Mouse (Mus musculus) liver, embryonic 16.5 days (tissue): ENCODE data around the gene Hipk2. TPM values are rescaled to one million over a fixed set of nuclear protein-coding genes. Genes with fewer than 3 reads are reported as not detected.
A peak's percentile ranks its signal among the peaks of the same experiment; 100 is the strongest.

Experiments used
- ATAC-seq: fragments of 200-750 bp; cut with Nextera tagmentation; 2 replicates; pipeline ENCODE4 v1.8.0; 2017; ENCODE audit warnings: low read depth, mild to moderate bottlenecking, moderate number of reproducible peaks, moderate library complexity
- H3K27ac ChIP-seq: fragments of 300-500 bp; sonication (generic); 2 replicates; pipeline ENCODE4 v1.5.1; 2014; ENCODE audit warnings: mild to moderate bottlenecking, low read length
- H3K27me3 ChIP-seq: fragments of 300-500 bp; sonication (generic); 2 replicates; pipeline ENCODE4 v1.6.1; 2014; ENCODE audit warnings: low read depth, low read length, mixed read lengths; ENCODE audit not compliant: control insufficient read depth, insufficient read depth
- H3K36me3 ChIP-seq: fragments of 300-500 bp; sonication (generic); 2 replicates; pipeline ENCODE4 v1.6.1; 2014; ENCODE audit warnings: mild to moderate bottlenecking; ENCODE audit not compliant: control insufficient read depth, insufficient read depth
- H3K4me1 ChIP-seq: fragments of 300-500 bp; sonication (generic); 2 replicates; pipeline ENCODE4 v1.6.1; 2014; ENCODE audit warnings: low read depth, low read length, mixed read lengths; ENCODE audit not compliant: control insufficient read depth
- H3K4me2 ChIP-seq: fragments of 300-500 bp; sonication (generic); 2 replicates; pipeline ENCODE4 v1.6.1; 2014; ENCODE audit warnings: low read depth, low read length, mixed read lengths
- H3K4me3 ChIP-seq: fragments of 300-500 bp; sonication (generic); 2 replicates; pipeline ENCODE4 v1.5.1; 2014; ENCODE audit warnings: low read depth, mild to moderate bottlenecking, low read length
- H3K9ac ChIP-seq: fragments of 300-500 bp; sonication (generic); 2 replicates; pipeline ENCODE4 v1.6.1; 2014; ENCODE audit warnings: low read depth, low read length
- H3K9me3 ChIP-seq: fragments of 300-500 bp; sonication (generic); replicated peaks from 2 replicates; pipeline ENCODE4 v1.6.1; 2016; ENCODE audit warnings: low read length; ENCODE audit not compliant: control insufficient read depth
- WGBS: fragments of 180-500 bp; shearing (Covaris S2); extraction: QIAGEN DNeasy Blood & Tissue Kit; methylation state at CpG from one replicate; pipeline ENCODE4 v1.1.7; 2014; ENCODE audit not compliant: insufficient replicate concordance; 5-methylcytosine and 5-hydroxymethylcytosine counted together
- polyA plus RNA-seq: library from polyadenylated mRNA; unstranded; fragments of >200 nt; fragmentation: Nextera tagmentation; extraction: Ambion mirVana; gene quantifications from 2 replicates; pipeline ENCODE4 v1.2.1, GENCODE M21; 2015

Gene Hipk2
- polyA plus RNA-seq, 1 experiment from 2014 or later: 19.8 TPM

GRCm38 (mm10) chr6:38778887-38779286, 97.1 kb downstream of the Hipk2 start:
- Histone ChIP-seq H3K4me1 (peaks cover 15% of the 10 kb centered on the region), H3K27me3 (no peaks in the 10 kb centered on the region), H3K36me3 (no peaks in the 10 kb centered on the region; the same call in 1 of the 2 replicates), H3K4me2 (peak overlapping the region; percentile 31), H3K27ac (peak overlapping the region; percentile 66), H3K4me3 (no peak overlapping the region), H3K9ac (no peak overlapping the region), H3K9me3 (no peaks in the 10 kb centered on the region)
- peak; percentile 97 for ATAC-seq

- no peak overlapping the region for H3K4me3 ChIP-seq
- no peaks in the 10 kb centered on the region; the same call in 1 of the 2 replicates for H3K36me3 ChIP-seq
- no peaks in the 10 kb centered on the region for H3K9me3 ChIP-seq
- no peaks in the 10 kb centered on the region for H3K27me3 ChIP-seq
- no peak overlapping the region for H3K9ac ChIP-seq
- peaks cover 20% of the 10 kb centered on the region for H3K4me1 ChIP-seq
- ATAC-seq: no peak
- H3K4me2 ChIP-seq: no peak overlapping the region
- WGBS: 89% methylated on average over 2 of the region's 2 CpGs
- no peak overlapping the region for H3K27ac ChIP-seq
Observed at GRCm38 (mm10) chr6:38776000-38776584, 99.9 kb downstream of the Hipk2 start.

GRCm38 (mm10) chr6:38772836-38773518, 103.0 kb downstream of the Hipk2 start:
- no peaks in the 10 kb centered on the region for H3K9me3 ChIP-seq
- no peak overlapping the region for H3K4me2 ChIP-seq
- no peaks in the 10 kb centered on the region for H3K27me3 ChIP-seq
- WGBS: 69% methylated on average over 7 of the region's 7 CpGs
- no peak overlapping the region for H3K27ac ChIP-seq
- ATAC-seq: no peak
- H3K4me3 ChIP-seq: no peak overlapping the region
- no peak overlapping the region for H3K9ac ChIP-seq
- H3K36me3 ChIP-seq: peaks cover 10% of the 10 kb centered on the region; the same call in 1 of the 2 replicates
- peaks cover 5% of the 10 kb centered on the region; the same call in 1 of the 2 replicates for H3K4me1 ChIP-seq

DNA sequence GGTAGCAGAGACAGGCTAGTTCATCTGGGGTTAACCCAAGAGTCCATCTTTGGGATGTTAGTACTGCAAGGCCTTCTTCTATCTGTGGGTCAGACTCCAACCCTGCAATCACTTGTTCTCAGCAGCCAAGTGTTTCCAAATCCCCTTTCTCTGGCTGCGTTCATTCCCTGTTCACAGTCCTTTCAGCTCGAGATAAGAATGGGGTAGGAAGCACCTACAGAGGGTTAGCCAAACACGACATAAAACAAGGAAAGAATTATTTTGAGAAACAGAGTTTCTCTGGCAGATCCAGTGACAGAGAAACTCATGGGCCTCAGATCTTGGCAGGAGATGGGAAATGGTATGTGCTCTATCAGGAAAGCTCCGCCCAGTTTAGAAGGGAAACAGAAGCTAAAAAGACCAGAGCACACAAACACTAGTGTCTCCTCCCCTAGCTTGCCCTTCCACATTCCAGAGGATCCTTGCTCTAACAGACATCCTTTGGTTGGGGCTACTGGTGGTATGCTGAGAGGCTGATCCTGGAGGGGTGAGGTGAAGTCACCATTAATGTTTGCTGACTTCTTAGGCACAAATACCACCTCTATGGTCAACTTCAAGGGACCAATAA, 104.8 kb downstream of the Hipk2 start:
- no peak for ATAC-seq
- Histone ChIP-seq H3K4me3 (no peak overlapping the region), H3K4me2 (no peak overlapping the region), H3K9ac (no peak overlapping the region), H3K27ac (no peak overlapping the region), H3K4me1 (peaks cover 5% of the 10 kb centered on the region; the same call in 1 of the 2 replicates), H3K9me3 (no peaks in the 10 kb centered on the region), H3K27me3 (no peaks in the 10 kb centered on the region), H3K36me3 (peaks cover 15% of the 10 kb centered on the region; the same call in 1 of the 2 replicates)
- 56% methylated on average over 4 of the region's 4 CpGs for WGBS

DNA sequence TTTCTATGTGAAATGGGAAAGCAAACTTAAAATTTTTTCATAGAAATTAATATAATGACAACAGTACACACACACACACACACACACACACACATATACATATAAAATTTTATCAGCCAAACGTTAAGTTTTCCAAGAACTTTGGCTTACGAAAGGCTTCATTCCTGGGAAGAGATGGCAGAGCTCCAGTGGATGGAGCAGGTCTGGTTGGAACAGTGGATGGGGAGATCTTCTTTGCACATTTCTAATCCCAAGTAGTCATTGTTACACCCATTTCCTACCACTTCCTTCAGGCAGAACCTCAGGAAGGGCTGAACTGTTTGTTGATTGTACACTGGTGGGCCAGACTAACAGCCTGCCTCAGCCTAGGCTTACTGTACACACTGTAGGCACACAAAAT, 106.3 kb downstream of the Hipk2 start:
- 89% methylated on average over 2 of the region's 2 CpGs for WGBS
- H3K9ac ChIP-seq: no peak overlapping the region
- no peak for ATAC-seq
- no peak overlapping the region for H3K4me3 ChIP-seq
- no peaks in the 10 kb centered on the region for H3K27me3 ChIP-seq
- H3K4me1 ChIP-seq: peaks cover 5% of the 10 kb centered on the region; the same call in 1 of the 2 replicates
- H3K36me3 ChIP-seq: peaks cover 22% of the 10 kb centered on the region; the same call in 1 of the 2 replicates
- 0 out of 2 replicates have a peak overlapping the region, but pooled peaks have one; percentile 13 for H3K27ac ChIP-seq
- no peak overlapping the region for H3K4me2 ChIP-seq
- H3K9me3 ChIP-seq: no peaks in the 10 kb centered on the region

- ATAC-seq: peak; percentile 48; the same call in 1 of the 2 replicates
- no peaks in the 10 kb centered on the region for H3K27me3 ChIP-seq
- H3K27ac ChIP-seq: no peak overlapping the region
- H3K4me3 ChIP-seq: no peak overlapping the region
- no peaks in the 10 kb centered on the region for H3K9me3 ChIP-seq
- H3K36me3 ChIP-seq: peaks cover 12% of the 10 kb centered on the region; the same call in 1 of the 2 replicates
- 60% methylated on average over 6 of the region's 6 CpGs for WGBS
- H3K4me2 ChIP-seq: no peak overlapping the region
- peaks cover 18% of the 10 kb centered on the region for H3K4me1 ChIP-seq
- H3K9ac ChIP-seq: no peak overlapping the region
Observed at GRCm38 (mm10) chr6:38762588-38763265, 113.2 kb downstream of the Hipk2 start.

DNA sequence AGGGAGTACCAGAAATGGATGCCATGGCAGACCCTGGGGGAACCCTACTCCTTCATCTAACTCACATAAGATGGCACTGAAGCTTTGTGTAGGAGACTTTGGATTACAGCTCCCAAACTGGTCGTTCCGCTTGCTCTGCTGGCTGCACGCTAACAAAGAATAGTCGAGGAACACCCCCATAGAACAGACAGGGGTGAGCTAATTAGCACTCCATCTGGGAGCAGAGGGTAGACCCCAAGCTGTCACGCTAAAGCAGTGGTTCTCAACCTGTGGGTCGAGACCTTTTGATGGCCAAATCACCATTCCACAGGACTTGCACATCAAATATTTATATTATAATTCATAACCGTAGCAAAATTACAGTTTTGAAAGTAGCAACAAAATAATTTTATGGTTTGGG, 114.0 kb downstream of the Hipk2 start:
- H3K36me3 ChIP-seq: peaks cover 10% of the 10 kb centered on the region; the same call in 1 of the 2 replicates
- H3K27ac ChIP-seq: no peak overlapping the region
- H3K4me3 ChIP-seq: no peak overlapping the region
- 90% methylated on average over 7 of the region's 7 CpGs for whole genome bisulfite sequencing
- no peaks in the 10 kb centered on the region for H3K27me3 ChIP-seq
- H3K9ac ChIP-seq: no peak overlapping the region
- H3K4me1 ChIP-seq: peaks cover 22% of the 10 kb centered on the region
- ATAC-seq: no peak
- no peak overlapping the region for H3K4me2 ChIP-seq
- no peaks in the 10 kb centered on the region for H3K9me3 ChIP-seq

- Histone ChIP-seq H3K4me3 (no peak overlapping the region), H3K27ac (no peak overlapping the region), H3K9me3 (no peaks in the 10 kb centered on the region), H3K36me3 (peaks cover 7% of the 10 kb centered on the region; the same call in 1 of the 2 replicates), H3K4me2 (no peak overlapping the region), H3K9ac (no peak overlapping the region), H3K27me3 (no peaks in the 10 kb centered on the region), H3K4me1 (peaks cover 22% of the 10 kb centered on the region)
- 74% methylated on average over 6 of the region's 6 CpGs for WGBS
- ATAC-seq: no peak
Observed at GRCm38 (mm10) chr6:38760911-38761706, 114.9 kb downstream of the Hipk2 start.
